Mouse (Mus musculus) frontal cortex, adult 2 months (tissue): Measurements from ENCODE around the gene Acbd3. TPM values are rescaled to one million over a fixed set of nuclear protein-coding genes. Genes with fewer than 3 reads are reported as not detected.

Source experiments
- DNase-seq, 2 experiments: peaks; one replicate each; pipeline ENCODE4 v3.0.0; 2022; ENCODE audit warnings: low spot score in 1 of 2; ENCODE audit errors: extremely low spot score in 1 of 2
- polyA plus RNA-seq: library from polyadenylated mRNA; depleted of rRNA; stranded (reverse); fragments of >200 nt; gene quantifications from 2 replicates; pipeline ENCODE4 v1.2.3, GENCODE M21; 2012

Gene Acbd3
- polyA plus RNA-seq, 1 experiment = 28.0 TPM

DNA sequence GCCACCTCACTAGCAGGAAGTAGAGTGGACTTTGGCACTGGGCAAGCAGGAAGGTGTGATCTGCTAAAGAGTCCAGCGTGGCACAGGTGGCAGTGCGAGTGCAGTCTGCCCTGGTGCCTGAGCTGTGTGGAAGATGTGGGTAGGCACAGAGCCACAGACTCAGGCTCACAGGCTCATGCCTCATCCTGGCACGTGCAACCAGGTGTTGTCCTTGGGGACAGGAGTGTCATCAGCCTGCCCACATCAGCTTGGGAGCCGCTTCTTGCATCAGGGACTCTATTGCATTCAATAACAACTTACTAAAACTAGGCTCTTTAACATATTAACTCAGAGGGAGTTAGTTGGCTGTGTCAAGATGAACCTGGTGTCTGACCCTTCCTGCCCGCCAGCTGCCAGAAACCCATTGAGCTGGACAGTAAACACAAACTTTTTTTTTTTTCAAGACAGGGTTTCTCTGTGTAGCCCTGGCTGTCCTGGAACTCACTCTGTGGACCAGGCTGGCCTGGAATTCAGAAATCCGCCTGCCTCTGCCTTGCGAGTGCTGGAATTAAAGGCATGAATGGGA is 32.2 kb downstream of the Acbd3 start:
- DNase-seq = no peak

DNA sequence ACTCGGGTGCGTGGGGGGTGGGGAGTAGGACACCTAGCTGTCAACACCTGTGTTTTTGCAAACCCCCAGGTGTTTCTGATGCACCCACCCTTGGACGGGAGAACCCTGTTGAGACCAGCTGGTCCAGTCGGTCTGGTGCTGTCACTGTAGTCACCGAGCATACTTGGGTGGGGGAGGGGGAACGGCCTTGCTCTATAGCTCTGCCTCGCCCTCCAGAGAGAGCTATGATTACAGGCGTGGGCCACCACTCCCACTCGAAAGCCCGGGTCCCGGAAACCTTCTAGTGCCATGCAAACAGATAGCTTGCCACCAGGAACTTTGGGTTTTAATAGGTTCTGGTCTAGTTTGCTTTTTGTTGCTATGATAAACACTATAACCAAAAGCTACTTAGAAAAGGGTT is 36.3 kb downstream of the Acbd3 start:
- no peak for DNase-seq

DNA sequence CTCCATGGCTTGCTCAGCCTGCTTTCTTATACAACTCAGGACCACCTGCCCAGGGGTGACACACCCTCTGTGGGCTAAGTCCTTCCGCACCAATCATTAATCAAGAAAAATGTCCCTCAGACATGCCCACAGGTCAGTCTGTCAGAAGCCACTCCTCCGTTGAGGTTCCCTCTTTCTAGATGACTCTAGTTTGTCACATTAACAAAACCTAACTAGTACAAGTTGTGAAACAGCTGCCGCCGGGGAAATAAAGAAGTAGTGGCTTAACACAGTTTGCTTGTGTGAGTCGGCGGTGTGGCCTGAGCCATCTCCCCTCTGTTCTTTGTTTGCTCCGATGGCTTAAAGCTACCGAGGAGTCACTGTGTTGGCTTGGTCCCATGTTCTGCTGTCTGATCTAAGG is 36.8 kb downstream of the Acbd3 start:
- DNase-seq = no peak

DNA sequence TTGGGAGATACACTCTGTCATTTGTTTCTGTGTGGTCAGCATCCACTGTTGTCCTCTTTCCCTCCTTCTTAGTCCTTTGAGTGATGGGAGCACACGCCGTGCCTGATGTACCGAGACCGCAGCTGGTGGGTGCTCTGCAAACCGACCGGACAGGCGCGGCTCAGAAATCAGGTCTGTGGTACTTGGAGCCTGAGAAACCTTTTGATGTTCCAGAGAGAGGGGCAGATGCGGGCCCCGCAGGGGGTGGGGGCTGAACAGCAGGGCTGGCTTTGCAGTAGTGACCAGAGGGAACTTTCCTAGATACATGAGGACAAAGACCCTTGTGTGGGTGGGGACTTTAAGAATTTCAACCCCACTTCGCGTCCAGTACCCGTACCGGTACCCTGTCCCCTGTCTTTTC is 37.5 kb downstream of the Acbd3 start:
- DNase-seq = no peak

DNA sequence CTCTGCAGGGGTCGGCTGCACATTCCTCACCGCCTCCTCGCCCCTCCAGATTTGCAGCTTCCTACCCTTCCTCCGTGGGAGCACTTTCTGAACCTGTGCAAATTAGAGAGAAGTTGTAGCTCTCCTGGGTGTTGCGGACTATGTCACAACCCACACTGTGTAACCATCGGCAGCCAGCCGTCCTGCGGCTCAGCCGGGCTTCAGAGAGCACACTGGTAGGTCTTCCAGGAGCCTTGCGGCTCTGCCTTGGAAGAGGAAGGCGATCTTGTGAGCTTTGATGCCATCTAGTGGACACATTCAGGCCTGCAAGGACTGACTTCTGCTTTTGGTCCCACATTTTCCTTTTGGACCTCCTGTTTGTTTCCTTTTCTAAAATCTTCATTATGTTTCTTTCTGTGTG is 38.0 kb downstream of the Acbd3 start:
- DNase-seq = peak in 1 of 2 experiments; percentile 95

DNA sequence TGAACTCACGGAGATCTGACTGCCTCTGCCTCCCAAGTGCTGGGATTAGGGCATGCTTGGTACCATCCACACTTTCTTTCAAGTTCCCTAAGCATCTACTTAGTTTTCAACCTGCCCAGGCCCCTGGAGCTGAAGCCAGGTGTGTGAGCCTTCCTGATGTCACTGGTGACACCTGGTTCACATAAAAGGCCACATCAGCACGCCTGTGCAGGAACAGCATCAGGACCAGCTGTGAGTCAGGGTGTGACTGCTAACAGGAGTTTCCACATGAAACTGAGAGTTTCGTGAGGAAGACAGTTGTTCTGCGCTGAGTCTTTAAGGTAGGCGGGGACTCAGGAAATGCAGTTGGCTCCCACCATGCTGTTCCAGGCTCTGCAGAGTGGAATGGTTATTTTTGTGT is 39.5 kb downstream of the Acbd3 start:
- no peak for DNase-seq

DNA sequence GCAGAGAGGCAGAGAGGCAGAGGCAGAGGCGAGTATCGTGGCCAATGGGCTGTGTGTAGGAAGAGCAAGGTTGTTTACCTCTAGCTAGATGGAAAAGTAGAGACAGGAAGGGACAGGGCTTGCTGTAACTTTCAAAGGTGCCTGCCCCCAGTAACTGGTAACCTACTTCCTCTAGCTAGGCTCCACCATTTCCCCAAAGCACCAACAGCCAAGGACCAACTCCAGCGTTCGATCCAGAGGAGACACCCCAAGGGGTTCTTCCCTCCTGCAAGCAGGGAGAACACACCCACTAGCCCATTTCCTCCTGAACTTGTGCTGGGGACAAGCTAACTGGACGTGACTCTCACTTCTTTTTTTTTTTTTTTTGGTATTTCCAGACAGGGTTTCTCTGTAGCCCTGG is 40.7 kb downstream of the Acbd3 start:
- no peak for DNase-seq

DNA sequence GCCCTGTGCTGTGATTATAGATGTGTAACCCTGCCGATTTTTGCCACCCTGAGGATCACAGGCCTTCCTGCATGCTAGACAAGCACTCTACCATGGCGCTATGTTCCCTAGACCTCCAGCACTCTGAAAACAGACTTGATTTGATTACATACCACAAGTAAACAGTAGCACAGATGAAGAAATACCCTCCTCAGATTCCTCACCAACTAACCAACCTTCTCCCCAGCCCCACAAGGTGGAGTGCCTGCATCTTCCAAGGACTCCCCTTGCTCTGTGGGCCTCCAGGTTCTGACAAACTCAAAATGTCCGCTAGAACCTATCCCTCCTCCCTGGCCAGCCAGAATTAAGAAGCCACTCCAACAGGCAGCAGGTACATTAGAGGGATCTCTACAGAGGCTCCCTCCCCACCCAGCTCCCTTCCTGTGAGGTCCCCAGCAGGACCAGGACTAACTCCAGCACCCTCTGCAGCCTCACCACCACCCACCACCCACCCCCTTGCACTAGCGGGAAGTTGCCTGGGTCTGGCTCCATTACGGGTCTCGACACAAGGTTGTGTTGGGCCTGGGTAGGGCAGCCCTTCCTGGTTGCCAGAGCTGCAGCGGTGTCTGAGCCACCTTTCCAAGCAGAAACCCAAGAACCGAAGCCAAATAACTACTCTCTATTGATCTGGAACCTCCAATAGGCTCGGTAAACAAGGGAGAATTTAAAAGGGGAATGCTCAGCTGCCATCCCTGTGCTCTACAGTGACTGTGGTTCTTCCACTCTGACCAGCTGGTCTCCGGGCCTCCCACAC is 41.9 kb downstream of the Acbd3 start:
- no peak for DNase-seq

DNA sequence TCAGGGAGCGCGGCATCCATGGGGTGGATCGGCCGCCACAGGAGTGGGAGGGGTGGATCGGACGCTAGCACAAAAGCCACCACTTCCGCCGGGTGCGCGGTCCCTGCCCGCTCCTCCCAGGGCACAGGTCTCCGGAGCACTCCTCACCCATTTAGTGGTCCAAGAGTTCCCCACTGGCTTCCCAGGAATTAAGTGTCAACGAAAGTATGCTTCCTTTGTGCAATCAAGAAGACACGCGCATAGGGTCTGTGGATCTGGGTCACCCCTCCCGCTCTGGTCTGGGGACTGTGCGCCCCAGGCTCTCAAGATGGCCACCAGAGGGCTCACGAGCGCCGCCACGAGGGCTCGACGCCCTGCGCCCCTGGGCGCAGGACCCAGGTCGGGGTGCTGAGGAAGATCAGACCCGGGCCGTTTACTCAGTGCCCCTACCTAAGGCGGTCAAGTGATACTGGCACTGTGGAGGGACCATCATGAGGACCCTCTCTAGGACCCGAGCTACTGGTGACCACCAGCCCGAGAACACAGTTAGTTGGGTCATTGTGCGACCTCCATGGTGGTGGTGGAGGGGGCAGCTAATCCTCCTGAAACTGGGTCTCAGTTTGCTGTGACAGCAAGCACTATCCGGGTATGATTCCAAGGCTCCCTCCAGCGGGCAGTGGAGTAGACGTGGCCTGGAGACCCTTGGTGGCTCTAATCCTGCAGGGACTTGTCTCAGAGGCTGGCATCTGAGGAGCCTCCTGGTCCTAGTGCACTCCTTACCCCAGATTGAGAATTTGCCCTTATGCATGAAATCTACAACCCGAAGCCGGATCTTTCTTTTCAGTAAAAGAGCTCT is 42.7 kb downstream of the Acbd3 start:
- DNase-seq = peak in 1 of 2 experiments; percentile 62

DNA sequence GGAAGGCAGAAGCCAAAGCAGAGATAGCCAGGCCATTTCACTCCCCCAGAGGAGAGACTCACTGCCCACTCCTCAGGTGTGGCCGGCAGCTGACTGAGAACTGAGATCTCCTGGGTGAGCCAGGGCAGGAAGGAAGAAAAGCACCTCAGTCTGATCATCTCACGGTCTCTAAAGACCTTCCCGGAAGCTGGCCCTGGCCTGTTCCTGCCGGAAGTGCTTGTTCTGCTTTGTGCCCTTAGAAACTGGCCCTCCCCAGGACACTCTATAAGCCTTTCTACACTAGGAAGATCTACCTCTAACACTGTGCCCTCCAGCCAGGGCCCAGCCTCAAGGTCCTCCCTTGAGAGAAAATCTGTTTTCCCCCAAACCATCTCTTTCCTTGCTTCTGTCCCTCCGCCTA is 45.5 kb downstream of the Acbd3 start:
- no peak for DNase-seq

DNA sequence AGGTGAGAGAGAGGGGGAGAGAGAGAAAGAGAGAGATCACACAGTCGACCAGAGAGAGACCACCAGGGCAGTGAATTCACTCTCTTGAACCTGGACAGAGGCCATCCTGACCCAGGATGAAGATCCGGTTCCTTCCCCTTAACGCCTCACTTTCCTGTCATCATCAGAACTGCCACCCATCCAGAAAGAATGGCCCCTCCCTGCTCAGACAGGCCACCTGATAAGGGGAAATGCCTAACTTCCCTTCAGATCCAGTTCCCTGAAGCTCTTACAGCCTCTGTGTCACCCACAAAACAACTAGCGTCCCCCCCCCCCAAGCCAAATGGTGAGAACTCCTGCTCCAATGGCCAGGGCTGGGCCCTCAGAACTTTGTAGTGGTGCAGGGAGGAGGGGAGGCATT is 45.9 kb downstream of the Acbd3 start:
- DNase-seq = no peak

DNA sequence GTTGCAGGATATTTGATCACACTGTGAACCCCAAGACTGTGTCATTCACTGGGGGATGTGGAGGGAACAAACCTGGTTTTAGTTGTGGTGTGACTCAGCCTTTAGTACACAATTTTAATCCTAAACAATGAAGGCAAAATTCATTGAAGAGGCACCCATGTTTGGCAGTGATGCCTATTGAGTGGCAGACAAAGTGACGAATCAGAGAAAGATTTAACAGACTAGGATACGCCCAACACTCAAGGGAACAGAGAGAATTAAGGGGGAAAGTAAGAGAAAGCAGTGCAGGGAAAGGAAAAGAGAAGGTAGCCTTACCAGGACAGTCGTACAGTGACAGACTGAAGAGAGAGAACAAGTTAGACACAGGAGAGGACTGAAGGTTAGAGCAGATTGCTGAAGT is 46.4 kb downstream of the Acbd3 start:
- no peak for DNase-seq

DNA sequence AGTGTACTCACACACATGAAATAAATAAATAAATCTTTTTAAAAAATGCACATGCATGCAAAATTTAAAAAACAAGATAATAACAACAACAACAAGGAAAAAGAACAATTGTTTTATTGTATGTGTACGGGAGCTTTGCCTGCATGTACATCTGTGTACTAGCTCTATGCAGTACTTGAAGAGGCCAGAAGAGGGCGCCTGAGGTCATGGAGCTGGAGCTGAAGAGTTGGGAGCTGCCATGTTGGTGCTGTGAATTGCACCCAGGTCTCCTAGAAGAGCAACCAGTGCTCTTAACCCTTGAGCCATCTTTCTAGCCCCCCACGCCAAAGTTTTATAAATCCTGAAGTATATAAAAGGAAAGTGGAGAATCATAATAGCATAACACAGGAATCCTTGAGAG is 48.8 kb downstream of the Acbd3 start:
- no peak for DNase-seq

DNA sequence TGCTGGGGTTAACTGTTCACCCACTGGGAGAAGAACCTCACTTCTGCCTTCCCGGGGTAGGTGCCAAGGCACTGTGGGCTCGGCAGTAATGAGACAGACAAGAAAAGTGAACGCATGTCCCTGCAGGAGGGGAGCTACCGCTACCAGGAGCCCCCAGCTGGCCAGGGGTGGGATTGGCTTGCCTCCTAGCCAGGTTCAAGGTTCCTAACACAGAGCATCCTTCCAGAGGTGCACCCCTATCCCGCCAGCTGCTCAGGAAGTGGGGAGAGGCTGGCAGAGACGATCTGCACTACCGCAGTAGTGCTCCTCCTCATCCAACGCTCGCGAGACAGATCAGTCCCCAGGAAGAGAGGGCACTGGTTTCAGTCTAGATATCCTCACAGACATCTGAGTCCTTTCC is 49.5 kb downstream of the Acbd3 start:
- no peak for DNase-seq

DNA sequence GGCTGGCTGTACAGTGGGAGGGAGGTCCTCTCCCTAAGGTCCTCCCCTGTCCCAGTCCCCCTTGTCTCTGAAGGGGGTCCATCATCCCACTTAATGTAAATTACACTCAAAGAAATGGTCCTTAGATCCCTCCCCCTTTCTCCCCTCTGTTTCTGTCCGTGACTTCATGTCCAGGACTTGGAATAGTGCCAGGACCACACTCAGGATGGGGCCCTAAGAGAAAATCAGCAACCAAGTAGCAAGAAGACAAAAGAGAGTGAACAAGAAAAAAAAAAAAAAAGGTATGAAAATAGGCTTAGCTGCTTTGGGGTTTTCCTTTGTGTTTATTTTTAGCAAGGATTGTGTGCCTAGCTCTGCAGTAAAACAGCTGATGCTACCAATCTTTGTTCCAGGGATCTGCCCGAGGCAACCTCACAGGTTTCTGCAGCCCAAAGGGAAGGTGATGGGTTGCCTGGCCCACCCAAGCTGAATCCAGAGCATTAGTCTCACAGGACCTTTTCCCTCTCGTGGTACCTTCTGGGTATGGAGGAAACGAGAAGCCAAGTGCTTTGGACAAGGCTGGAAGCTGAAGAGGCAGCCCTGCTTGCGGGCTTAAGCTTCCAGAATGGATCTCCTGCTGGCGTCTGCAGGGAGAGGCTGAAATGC is 50.1 kb downstream of the Acbd3 start:
- no peak for DNase-seq

DNA sequence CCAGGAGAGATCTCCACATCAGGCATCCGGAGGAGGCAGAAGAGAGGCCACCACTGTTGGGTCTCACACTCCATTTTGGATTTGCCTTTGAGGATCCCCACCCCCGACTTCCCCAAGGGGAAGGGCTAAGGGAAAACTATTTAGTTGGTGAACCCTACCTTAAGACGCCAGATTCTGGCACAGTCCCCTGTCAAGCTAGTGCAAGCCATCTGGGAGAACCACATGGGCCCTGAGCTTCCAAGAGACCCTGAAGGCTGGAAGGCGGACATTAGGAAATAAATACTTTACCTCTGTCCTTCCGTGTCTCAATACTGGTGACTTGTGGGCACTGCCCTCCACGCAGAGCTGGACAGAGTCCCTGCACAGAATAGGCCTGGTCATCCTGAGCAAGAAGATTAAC is 50.7 kb downstream of the Acbd3 start:
- no peak for DNase-seq

DNA sequence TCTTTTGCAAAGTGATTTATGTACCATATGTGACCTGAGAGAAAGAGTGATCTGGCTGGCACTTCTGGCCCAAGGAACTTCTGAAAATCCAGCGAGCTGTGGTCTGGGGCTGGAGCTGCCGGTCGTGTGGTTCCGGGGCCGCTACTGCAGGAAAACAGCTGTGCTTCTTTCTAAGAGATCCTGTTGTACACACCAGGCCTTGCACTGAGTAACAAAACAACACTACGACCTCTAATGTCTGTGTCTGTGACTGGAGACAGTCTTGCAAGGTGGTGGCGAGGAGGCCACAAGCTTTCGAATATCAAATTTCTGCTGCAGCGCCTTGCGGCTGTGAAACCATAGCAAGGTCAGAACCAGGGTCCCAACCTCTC is 51.4 kb downstream of the Acbd3 start:
- DNase-seq = no peak

DNA sequence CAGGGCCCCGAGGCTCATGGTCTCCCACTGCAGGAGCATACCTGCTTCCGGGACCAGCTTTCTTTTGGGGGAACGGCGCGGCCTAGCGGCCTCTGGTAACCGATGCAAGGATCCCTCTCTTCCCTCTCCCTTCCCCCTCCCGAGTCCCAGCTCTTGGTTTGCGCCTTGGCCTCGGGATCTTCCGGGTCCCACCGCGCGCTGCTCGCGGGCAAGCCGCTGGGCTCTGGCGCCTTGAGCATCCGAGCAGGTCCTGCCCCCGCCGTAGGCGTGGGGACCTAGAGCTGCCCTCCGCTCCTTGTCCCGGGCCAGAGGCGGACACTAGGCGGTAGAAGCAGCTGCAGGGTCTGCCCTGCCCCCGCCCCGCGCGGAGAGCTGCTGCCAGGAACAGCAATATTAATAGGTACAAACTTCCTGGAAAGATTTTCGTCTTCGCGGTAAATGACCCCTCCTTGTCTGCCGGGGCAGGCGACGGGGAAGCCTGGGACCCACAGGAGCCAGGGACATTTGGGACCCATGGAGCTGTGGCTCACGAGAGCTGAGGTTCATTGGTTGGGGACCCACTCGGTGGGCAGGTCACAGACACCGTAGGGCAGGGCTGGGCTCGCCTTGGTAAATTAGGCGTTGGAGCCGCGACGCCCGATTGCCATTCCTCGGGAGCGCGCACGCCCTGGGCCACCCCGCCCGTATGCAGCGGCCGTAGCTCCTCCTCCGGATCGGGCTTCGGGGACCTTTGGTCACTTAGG is 52.0 kb downstream of the Acbd3 start:
- peak; percentile 56 to 84 for DNase-seq

DNA sequence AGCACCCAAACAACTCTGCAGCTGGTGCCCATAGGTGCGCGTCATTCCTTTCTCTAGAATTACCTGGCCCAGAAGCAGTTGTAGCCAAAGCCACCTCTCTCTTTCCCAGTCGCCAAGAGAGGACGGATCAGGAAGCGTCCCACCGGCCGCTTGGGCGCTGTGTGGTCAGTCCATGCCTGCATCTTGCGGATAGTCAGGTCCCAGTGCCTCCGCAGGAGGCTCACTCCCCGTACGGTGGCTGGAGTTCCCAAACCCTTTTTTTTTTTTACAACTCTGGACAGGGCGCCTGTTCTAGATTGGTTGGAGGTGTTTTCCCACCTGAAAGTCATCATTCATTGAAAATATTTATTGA is 52.5 kb downstream of the Acbd3 start:
- DNase-seq = no peak

DNA sequence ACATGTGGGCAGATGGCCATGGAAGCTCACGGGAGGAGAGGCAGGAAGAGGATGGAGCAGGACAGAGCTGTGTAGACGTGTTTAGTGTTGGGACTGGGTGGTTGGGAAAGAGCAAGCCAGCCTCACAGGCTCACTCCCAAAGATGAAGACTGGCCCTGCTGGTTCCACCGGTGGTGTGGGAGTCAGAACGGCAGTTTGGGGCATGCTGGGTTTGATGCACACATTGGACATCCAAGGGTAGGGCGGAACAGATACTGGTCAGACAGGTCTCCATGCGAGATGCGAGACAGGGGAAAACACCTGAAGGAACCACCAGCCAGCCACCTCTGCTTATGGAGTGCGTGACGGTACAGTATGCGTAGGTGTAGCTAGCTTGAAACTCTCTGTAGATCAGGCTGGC is 53.1 kb downstream of the Acbd3 start:
- no peak for DNase-seq

DNA sequence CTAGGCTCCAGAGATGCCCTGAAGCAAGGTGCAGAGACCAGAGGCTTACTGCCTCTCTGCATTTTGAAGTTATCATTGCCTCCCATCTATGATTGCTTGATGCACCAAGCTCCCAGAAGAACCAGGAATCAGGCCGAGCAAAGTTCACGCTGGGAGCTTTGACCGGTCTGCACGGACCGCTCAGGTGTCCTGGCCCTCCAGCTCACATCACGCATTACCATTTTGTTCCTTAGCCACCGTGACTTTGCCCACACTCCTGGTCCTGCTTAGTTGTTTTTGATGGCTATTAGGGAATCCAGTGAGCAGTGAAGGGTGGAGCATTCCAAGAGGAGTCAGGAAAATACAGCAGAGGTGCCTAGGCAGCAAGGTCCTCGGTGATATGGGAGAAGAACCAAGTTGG is 54.4 kb downstream of the Acbd3 start:
- no peak for DNase-seq
